Mouse (Mus musculus): ENCODE data around the gene Card9.
"Not testable (repeated sequence)": the region's sequence is repeated elsewhere in the genome, so short reads cannot be mapped to it uniquely, and the experiment has no call there.

Card9 gene

DNA sequence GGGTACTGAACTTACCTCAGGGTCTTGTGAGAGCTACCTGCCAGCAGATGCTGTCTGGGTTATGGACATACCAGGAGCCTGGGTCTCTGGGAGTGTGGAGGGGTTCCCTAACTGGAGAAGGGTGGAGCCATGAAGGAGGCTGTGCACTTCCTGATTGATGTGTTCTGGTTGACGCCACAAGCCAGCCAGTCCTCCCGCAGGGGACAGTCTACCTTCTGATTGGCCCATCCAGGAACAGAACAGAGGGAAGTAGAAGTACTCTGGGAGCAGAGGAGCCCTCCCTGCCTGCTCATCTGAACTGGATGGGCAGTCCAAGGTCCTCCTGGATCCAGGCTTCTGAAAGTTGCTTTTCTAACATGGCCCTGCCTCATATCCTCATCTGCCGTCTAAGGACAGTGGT is at the start of gene Card9:
Gene Card9 (minus strand): TSS at position 147 of the 400 bp plus-strand sequence.
- DNase-seq (ENCODE audit: low spot score), result no peak

DNA sequence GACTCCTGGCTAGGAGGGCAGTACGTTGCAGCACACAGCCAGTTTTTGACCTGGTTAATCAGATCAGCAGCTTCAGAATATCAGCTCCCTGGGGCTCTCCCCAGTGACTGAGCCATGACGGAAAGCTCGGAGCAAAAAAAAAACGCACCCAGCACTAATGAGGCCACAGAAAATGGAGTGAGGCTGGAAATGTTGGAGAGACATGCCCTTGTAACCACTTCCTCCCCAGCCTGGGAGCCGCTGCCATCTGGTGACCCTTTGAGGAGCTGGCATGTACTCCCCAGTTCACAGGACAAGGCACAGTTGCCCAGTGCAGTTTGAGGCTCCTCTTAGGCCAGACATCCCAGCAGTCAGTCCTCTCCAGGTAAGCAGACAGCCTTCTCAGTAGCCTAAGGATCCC is 49.4 kb upstream of the Card9 start:
- no peak for DNase-seq (ENCODE audit: low spot score)

DNA sequence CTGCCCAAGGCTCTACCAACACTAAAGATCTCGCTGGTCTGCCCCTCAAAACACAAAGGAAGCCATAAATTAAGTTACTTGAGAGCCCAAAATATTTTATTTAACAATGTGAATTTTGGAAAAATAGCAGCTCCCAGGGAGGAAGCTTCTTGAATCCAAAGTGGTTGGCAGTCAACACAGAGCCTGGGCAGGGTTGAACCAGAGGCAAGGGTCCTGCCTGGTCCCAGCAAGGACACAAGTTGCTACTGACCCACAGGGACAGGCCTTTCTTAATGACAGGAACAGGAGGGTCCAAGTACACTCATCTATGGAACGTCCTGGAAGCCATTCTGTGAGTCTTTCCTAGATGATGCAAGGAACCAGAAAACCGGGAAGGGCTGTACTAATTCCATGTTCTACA is 48.6 kb upstream of the Card9 start:
- DNase-seq (ENCODE audit: low spot score), result no peak

DNA sequence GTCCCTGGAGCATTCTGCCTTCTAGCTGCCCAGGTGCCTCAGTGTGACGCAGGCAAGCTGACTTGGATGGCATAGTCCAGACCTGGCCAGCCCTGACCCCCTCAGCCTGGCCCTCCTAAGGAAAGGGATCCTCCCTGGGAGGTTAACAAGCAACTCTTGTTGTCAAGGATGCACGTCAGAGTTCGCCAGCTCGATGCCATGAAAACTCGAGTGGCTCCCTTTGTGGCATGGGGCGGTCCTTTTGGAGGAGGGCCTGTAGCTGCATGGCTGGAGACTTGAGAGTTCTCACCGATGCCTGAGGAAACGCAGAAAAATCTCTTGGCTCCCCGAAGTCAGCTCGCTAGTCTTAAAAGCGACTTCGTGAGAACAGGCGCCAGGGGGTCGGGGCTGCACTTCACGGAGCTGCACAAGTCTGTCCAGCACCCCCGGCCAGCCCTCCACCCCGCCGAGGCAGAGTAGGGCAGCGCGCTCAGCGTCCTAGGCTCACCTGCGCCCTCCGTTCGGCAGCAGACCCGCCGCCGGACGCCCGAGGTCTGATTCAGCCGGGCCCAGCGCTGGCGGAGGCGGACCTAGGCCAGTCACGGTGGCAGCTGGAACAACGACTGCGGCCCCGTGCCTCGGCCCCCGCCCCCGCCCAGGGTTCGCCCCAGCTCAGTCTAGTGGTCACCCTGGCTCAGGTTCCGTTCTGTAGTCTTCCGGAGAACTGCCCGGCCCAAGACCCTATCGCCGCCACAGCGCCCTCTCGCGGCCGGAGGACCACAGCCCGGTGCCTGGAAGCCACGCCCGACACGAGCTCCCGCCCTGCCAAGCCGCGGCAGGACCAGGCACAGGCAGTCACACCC is 48.0 kb upstream of the Card9 start, which contains the start of gene Inpp5e:
Gene Inpp5e (minus strand): TSS at position 689 of the 842 bp plus-strand sequence.
- DNase-seq (ENCODE audit: low spot score), result peak; percentile 99

DNA sequence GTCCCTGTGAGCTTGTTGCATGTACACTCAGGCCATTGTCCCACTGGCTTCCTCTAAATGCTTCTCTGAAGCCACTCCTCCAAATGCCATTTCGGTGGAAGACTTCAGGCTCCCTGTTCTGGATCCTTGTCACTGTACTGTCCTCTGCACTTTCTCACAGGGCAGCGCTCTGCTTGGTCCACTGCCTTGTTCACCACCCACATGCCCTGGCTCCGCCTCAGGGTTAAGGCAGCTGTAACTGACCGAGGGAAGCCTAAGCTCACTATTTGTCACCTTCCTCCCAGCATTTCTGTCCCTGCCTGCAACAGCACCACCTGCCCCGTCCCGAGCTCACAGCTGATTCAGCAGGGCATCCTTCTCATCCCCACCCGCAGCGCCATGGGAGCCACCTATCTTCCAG is 42.6 kb upstream of the Card9 start:
- DNase-seq (ENCODE audit: low spot score), result no peak

DNA sequence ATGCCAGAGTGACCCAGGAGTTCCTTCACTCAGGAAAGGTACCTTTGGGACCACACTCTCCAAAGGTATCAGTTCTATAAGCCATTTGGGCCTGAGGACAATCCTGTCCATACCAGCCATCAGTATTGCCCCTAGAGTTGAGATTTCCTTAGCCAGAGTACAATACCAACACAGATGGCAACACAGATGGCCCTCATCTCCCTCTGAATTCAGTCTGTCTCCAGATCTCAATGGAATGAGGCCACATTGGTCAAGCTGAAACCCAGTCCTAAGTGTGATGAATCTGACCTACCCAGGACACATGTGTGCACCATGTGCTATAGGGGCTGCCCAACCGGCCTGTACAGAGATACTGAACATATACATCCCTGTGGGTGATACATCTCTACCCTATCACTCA is 41.5 kb upstream of the Card9 start:
- no peak for DNase-seq (ENCODE audit: low spot score)

DNA sequence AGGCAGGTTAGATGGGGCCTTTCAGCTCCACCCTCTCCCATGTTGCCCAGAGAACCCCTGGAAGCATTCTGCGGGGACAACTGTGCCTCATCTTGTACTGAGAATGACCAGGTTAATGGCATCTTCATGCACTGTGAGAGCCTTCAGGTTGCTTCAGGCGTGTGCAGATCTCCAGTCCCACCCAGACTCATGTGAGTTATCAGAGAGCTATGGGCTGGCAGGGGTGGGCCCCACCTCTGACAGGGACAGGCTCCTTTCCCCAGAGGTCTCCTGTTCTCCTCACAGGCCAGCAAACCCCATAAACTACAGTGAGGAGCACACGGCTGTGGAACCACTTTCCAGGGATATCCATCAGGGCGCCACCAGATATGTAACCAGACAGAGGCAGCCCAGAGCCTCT is 40.3 kb upstream of the Card9 start:
- DNase-seq (ENCODE audit: low spot score), result no peak

DNA sequence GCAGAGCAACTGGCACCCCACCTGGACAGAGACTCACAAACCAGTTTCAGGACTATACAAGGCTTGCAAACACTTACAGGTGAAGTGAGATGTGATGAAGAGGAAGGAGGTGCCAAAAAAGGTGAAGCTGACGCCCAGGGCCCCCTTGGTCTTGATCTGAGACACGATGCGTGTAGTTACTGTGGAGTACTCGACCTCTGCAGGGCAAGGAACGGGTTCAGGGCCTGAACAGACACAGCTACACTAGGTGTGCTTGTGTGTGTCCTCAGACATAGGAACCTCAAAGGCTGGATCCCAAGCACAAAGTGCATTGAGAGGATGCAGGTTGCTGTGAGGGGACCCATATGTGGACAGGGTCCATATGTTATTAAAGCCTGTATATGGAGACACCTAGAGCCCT is 39.6 kb upstream of the Card9 start:
- no peak for DNase-seq (ENCODE audit: low spot score)

DNA sequence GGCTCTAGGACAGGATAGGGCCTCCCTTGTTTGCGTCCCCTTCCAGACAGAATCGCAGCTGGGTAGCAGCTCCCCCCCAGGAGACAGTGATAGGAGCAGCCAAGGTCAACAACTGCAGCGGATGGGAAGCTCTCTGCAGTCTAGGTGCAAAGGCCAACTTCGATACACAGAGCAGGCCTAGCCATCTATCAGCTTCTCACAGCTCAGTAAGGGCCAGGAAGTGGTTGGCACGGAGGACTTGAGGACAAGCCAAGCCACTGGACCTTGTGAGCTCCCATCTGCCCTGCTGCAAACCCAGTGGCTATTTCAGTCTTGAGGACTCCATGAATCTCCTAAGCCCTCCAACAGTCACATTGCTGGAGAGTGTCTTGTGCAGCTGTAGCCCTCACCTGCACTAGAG is 38.9 kb upstream of the Card9 start:
- no peak for DNase-seq (ENCODE audit: low spot score)

DNA sequence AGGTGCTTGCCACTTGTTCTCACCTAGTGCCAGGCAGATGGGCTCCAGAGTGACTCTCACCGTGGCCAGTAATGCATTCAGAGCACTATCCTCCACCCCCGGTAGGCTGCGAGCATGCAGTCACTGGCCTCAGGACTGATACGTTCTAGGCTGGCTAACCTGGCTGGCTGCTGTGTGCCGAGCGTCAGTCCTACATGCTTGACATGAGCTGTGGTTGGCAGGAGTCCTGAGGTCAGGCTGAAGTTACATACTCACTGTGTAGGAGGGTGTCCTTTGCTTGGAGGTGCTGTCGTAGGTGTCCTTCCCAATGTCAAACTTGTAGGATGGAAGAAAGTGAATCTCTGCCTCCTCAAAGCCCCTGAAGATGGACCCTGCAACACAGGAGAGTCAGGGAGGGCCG is 38.3 kb upstream of the Card9 start:
- DNase-seq (ENCODE audit: low spot score), result no peak

DNA sequence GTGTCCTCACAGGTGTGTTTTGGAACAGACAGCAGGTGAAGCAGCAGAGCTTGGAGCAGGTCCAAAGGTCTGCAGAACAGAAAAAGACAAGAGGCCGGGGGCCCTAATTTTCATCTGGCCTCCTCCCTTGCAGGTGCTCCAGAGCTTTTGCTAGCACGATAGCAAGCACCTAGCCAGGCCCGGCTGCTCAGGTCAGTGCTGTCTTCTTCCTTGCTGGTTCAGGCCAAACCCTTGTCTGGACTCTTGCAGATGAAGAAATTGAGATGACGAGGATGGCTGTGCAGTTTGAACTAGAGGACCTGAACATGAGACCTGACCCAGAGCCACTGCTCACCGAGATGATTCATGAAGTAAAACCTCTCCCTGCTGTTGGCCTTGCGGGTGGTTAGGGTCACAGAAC is 30.9 kb upstream of the Card9 start:
- no peak for DNase-seq (ENCODE audit: low spot score)

DNA sequence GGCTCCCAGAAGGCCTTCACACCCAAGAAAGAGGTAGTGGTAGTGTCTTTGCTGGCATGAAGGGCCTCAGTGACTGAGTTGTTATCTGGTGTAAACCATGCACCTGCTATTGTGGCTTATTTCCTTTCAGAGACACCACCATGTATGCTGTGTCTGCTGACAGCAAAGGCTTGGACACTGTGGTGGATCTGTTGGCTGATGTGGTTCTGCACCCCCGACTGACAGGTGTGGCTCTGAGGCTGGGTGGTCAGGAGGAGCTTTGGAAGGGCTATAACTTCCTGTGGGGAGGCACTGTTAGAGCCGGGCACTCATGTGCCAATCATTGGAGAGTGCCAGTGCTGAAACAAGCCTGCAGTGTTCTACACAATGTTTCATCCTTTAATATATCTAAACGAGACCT is 30.2 kb upstream of the Card9 start:
- DNase-seq (ENCODE audit: low spot score), result no peak

DNA sequence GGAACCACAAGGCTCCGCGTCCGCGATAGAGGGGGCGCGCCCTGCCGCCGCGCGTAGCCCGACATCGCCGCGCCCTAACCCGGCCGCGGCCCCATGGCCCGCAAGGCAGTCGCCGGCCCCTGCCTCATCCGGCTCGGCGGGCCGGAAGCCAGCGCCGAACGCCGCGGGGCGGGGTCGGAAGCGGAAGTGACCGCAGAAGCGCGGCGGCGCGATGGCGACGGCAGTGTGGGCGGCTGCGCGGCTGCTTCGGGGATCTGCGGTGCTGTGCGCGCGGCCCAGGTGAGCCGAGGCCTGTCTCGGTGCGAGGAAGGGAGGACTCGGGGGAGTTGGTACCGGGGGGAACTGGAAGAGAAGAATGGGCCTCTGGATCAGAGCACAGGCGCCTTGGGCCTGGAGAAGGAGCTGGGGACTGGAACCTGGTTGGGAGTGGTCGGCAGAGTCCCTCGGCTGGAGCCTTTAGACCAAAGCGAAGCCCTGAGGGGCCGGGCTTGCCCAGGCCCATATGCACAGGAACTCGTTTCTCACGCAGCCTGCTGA is 28.5 kb upstream of the Card9 start, which contains the start of the genes Entr1 and Pmpca:
Gene Entr1 (minus strand): TSS at position 163 of the 537 bp plus-strand sequence.
Gene Pmpca (plus strand): TSS at position 186 of the 537 bp plus-strand sequence.
- peak; percentile 66 for DNase-seq (ENCODE audit: low spot score)

DNA sequence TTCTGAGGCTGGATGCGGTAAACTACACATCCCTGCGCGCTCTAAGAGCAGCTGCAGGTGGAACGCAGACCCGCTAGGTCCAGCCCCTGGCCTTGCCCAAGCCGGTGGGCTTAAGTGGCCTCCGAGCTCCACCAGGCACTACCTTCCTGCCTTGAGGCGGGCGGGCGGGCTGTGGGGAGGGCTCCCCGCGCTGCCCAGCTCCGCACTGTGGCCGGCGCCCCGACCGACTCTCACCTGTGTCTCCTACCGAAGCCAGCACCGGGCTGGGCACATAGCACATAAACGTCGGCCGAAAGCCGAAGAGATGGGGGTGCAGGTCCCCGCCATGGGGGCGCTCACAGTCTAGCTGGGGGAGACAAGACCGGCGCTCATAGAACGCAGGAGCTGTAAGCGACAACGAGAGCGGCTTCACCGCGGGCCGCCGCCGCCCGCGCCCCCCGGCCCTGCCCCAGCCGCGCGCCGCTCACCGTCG is 28.0 kb upstream of the Card9 start:
- DNase-seq (ENCODE audit: low spot score), result no peak

DNA sequence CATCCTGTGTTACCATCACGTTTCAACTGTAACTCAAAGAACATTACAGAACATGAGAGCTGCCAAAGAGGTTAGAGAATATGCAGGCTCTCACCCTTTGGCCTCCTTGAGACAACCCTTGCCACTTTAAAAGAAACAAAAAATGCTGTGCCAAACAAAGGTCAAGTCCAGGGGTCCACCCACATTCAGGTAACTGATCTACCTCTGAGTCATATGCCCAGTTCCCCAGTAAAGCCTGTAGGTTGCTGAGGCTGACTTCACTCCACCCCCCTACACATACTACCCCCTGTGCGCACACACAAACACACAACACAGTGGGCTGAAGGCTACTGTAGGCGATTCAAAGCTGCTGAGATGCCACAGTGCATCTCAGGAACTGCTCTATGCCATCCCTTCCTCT is 27.0 kb upstream of the Card9 start:
- DNase-seq (ENCODE audit: low spot score), result no peak

DNA sequence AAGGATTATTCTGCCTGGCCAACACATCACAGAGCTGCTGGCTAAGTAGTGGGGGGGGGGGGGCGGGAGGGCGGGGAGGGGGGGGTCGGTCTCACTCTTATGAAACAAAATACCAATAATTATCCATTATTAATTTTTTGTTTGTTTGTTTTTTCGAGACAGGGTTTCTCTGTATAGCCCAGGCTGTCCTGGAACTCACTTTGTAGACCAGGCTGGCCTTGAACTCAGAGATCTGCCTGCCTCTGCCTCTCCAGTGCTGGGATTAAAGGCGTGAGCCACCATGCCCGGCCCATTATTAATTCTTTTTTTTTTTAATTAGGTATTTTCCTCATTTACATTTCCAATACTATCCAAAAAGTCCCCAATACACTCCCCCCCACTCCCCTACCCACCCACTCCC is 20.2 kb upstream of the Card9 start:
- not testable (repeated sequence) for DNase-seq (ENCODE audit: low spot score)

DNA sequence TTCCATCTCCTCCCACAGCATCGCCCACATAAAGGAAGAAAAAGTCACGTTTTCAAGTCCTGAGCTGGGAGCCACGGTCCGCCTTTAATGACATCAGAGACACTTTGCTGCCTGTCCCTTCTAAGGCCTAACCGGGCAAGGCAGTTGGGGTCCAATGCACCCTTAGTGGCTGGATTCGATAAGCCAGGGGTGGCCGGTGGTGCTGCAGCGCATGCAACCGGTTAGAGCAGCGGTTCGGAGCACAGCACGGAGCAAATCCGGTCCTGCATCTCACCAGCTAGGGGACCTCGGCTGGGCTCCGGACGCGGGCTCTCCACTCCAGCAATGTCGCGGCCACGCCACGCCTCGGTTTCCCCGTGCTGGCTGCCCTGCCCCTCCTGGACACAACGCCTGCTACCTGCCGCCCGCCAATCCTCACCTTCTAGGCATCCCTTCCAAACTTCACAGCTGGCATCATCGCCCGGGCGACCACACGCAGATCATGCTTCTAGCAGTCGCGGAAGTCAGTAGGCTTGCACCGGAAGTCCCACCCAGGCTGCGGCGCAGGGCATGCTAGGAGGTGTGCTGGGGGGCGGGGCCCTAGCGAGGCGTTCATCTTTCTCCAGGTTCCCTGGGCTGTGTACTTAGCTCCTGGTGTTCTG is 19.5 kb upstream of the Card9 start, which contains the start of gene Snapc4:
Gene Snapc4 (minus strand): TSS at position 523 of the 641 bp plus-strand sequence.
- peak; percentile 58 for DNase-seq (ENCODE audit: low spot score)

DNA sequence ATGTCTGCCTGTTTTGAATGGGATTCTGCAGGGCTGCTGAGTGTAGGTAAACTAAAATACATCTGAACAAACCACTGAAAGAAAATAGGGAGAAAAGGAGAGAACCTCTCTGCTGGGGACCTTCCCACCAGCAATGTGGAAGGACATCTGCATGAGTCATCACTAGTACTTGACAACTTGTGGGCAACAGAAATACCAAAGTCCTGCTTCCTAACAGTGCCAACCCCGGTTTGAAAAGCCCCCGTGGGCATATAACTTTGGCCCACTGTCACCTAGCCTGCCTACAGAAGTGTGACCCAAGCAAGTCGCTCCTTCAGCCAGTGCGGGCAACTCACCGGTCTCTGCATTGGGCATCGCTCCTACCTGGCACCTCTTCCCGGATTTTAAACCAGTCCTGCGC is 11.7 kb upstream of the Card9 start:
- DNase-seq (ENCODE audit: low spot score), result no peak

DNA sequence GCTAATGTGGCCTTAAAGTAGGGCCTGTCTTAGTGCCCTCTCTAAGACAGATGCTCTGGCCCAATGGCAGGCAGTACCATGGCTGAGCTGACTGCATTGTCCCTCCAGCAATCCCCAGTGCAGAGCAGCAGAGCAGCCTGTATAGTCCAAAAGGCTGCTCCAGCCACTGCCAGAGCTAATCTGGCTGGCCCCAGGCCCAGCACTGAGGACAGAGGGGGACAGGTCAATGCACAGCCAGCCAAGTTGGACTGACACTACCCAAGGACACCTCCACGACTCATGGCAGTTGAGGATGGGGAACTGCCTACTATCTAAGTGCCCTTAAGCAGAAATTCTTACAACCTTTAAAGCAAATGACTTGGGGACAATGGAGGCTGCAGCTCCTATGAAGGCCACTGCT is 7.9 kb upstream of the Card9 start:
- no peak for DNase-seq (ENCODE audit: low spot score)

DNA sequence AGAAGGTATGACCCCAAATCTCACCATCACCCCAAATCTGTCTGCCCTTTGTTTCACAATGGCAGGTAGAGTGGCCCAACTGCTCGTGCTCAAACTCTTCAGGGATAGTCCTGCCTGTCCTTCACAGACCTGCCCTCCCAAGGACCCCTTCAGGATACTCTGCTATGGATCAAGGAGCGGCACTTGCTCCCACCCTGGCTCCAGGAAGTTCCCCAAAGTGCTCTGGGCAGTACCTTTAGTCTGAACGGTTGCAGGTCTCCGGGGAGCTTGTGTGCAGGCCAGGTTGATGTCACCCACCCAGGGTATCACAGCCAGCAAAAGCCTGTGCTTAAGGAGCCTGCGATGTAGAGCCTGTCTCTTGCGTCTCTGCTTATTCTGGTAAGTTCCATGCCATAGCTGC is 7.2 kb upstream of the Card9 start:
- DNase-seq (ENCODE audit: low spot score), result no peak

DNA sequence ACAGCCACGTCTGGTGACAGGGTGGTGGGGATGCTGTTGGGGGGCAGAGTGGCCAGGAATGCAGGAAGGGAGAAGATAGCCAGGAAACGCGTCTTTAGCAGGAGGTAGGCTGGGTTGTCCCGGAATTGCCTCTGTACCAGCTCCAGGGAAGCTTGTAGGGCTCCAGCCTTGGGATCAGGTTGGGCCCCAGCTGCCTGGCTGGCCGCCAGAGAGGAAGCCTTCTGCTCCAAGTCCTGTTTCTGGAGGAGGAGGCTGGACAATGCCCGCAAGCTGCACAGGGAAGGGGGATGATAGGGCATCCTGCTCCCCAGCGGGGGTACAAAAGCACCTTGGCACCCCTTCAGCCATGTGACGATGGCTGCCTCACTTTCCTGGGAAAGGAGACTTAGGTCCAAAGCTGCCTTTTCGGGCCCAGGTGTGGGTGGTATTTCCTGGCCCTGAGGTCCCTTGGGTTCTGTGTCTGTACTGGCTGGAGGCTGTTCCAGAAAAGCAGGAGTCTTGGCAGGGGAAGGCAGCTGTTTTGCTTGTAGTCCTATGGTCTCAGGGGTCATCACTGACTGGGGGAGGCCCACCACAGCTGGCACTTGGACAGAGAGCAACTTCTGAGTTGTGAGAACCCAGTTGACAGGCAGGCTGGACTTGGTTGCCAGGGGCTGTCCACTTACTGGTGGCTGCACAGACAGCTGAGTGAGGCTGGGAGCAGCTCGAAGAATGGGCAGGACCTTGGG is 4.2 kb upstream of the Card9 start:
- DNase-seq (ENCODE audit: low spot score), result peak; percentile 55

DNA sequence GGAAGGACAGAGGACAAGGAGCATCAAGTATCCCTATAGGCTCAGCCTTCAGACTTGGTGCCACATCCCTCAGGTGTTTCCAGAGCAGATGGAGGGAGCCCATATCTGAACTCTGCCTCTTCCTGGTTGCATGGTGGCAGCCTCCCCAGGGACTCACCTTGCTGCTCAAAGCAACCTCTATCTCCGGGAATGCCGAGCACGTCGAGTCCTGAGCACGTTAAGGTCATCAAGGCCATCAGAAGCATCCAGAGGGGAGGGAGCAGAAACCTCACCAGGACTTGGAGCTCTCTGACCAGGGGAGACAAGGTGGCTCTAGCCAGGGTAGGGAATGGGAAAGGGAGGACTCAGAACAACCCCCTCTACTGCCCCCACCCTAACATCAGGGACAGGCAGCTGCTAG is 2.8 kb upstream of the Card9 start:
- no peak for DNase-seq (ENCODE audit: low spot score)

All from ovary, postnatal 10 days (tissue).